Mouse (Mus musculus): ENCODE results near the gene Jmjd8. TPM values are rescaled to one million over a fixed set of nuclear protein-coding genes. Genes with fewer than 3 reads are reported as not detected.

The Jmjd8 gene
- polyA plus RNA-seq, 1 experiment = 13.2 TPM

DNA sequence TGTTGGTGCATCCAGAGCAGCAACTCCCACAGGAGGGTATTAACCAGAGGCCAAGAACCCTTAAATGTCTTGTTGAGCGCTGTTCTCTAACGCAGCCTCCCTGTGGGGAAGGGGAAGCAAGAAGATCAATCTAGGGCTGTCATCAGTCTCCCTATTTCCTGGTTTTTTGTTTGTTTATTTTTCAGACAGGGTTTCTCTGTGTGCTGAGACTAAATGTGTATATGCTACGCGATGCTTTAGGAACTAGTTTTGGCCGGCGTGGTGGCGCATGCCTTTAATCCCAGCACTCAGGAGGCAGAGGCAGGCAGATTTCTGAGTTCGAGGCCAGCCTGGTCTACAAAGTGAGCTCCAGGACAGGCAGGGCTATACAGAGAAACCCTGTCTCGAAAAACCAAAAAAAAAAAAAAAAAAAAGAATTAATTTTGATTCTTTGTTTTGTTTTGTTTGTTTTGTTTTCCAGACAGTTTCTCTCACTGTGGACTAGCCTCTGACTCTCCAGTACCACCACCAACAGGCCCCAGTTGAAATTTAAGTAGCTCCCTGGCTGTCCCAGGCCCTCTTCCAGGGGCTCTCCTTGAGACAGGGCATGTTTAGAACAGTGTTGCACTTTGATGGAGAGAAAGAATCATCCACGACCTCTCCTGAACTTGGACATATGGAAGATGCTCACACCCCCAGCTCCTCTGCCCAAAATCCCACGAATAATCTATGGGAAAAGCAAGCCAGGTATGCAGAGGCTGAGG is 44.9 kb downstream of the Jmjd8 start:
- H3K27me3 ChIP-seq (ENCODE audit: control insufficient read depth, insufficient read depth, low read length, poor library complexity, severe bottlenecking) = no peaks in the 10 kb centered on the region
- no peak overlapping the region for H3K27ac ChIP-seq (ENCODE audit: insufficient read depth, low read length)
- H3K4me3 ChIP-seq (ENCODE audit: low read depth, low read length) = no peak overlapping the region; the same call in 1 of the 2 replicates
- H3K9me3 ChIP-seq (replicated peaks; ENCODE audit: control insufficient read depth, insufficient read depth, low read length, poor library complexity, severe bottlenecking) = no peaks in the 10 kb centered on the region
- H3K9ac ChIP-seq (ENCODE audit: low read depth, poor library complexity, severe bottlenecking) = no peak overlapping the region
- H3K4me1 ChIP-seq (ENCODE audit: control insufficient read depth, insufficient read depth, low read length) = peaks cover 3% of the 10 kb centered on the region
- TF ChIP-seq EP300 (IDR thresholded peaks at IDR 0.05; ENCODE audit: insufficient read depth, low read depth, low read length) (no peak), CTCF (IDR thresholded peaks at IDR 0.05; ENCODE audit: low read depth, low read length) (no peak), POLR2A (IDR thresholded peaks at IDR 0.05; ENCODE audit: insufficient read depth, low read length) (no peak)
- no peaks in the 10 kb centered on the region for H3K36me3 ChIP-seq (ENCODE audit: control insufficient read depth, insufficient read depth, low read length, poor library complexity, severe bottlenecking)

DNA sequence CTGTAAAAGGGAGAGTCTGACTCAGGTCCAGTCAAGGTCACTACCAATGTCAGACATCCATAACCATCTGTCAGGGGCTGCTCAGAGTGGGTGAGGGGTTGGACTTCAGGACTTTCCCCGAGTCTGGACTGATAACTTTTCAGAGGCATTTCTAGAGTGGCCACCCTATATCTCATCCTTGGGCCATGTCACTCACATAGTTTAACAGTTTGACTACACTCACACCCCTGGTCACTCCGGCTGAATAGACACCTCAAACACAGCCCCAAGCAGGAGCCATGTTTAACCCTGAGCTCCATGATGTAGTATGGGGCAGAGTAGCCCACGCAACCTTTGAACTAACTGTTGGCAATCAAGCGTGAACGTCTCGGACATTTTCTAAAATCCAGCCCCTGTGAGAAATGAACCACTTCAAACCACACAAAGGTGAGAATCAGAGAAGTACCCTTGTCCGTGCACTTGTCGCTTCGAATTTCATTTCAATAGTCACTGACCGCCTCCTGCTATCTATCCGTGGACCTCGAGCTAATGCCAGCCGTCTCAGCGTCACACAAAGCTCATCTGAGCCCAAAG is 45.6 kb downstream of the Jmjd8 start:
- peaks cover 3% of the 10 kb centered on the region for H3K4me1 ChIP-seq (ENCODE audit: control insufficient read depth, insufficient read depth, low read length)
- H3K27ac ChIP-seq (ENCODE audit: insufficient read depth, low read length) = peak overlapping the region; percentile 7; the same call in 1 of the 2 replicates
- H3K9ac ChIP-seq (ENCODE audit: low read depth, poor library complexity, severe bottlenecking) = peak overlapping the region; percentile 49

DNA sequence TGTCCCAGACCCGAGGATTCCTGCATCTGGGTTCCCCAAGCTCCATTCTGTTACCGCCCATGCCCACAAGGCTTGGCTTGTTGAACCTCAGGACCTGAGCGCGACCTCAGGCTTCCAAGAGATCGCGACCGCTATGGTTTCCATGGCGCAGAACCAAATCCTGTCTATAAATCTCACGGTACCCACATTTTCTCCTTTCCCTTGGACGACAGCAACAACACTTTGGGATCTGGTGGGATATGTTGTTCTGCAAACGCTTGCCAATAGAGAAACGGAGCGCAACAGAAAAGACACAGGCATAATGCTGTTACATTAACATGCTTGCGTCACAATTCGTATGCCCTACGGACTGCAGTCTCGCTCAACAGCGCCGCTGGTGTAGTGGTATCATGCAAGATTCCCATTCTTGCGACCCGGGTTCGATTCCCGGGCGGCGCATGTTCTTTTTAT is 46.1 kb downstream of the Jmjd8 start, which contains the start of gene Mettl26:
Gene Mettl26, plus strand, starts transcription at position 354 of the 450 bp plus-strand sequence.
- TF ChIP-seq CTCF (IDR thresholded peaks at IDR 0.05; ENCODE audit: low read depth, low read length) (no peak), POLR2A (IDR thresholded peaks at IDR 0.05; ENCODE audit: insufficient read depth, low read length) (no peak), EP300 (IDR thresholded peaks at IDR 0.05; ENCODE audit: insufficient read depth, low read depth, low read length) (no peak)
- peaks cover 3% of the 10 kb centered on the region for H3K4me1 ChIP-seq (ENCODE audit: control insufficient read depth, insufficient read depth, low read length)
- H3K9ac ChIP-seq (ENCODE audit: low read depth, poor library complexity, severe bottlenecking) = peak within 1 kb of the TSS; percentile 49
- H3K27me3 ChIP-seq (ENCODE audit: control insufficient read depth, insufficient read depth, low read length, poor library complexity, severe bottlenecking) = no peaks in the 10 kb centered on the region
- peak within 1 kb of the TSS; percentile 54 for H3K27ac ChIP-seq (ENCODE audit: insufficient read depth, low read length)
- H3K4me3 ChIP-seq (ENCODE audit: low read depth, low read length) = peak within 1 kb of the TSS; percentile 89
- no peaks in the 10 kb centered on the region for H3K9me3 ChIP-seq (replicated peaks; ENCODE audit: control insufficient read depth, insufficient read depth, low read length, poor library complexity, severe bottlenecking)
- H3K36me3 ChIP-seq (ENCODE audit: control insufficient read depth, insufficient read depth, low read length, poor library complexity, severe bottlenecking) = no peaks in the 10 kb centered on the region

More for the DNA sequence above, 45.6 kb downstream of the Jmjd8 start:
- TF ChIP-seq CTCF (IDR thresholded peaks at IDR 0.05; ENCODE audit: low read depth, low read length) = no peak
- no peak for TF ChIP-seq EP300 (IDR thresholded peaks at IDR 0.05; ENCODE audit: insufficient read depth, low read depth, low read length)
- TF ChIP-seq POLR2A (IDR thresholded peaks at IDR 0.05; ENCODE audit: insufficient read depth, low read length) = no peak
- Histone ChIP-seq H3K9me3 (replicated peaks; ENCODE audit: control insufficient read depth, insufficient read depth, low read length, poor library complexity, severe bottlenecking) (no peaks in the 10 kb centered on the region), H3K4me3 (ENCODE audit: low read depth, low read length) (peak overlapping the region; percentile 89), H3K27me3 (ENCODE audit: control insufficient read depth, insufficient read depth, low read length, poor library complexity, severe bottlenecking) (no peaks in the 10 kb centered on the region), H3K36me3 (ENCODE audit: control insufficient read depth, insufficient read depth, low read length, poor library complexity, severe bottlenecking) (no peaks in the 10 kb centered on the region)

DNA sequence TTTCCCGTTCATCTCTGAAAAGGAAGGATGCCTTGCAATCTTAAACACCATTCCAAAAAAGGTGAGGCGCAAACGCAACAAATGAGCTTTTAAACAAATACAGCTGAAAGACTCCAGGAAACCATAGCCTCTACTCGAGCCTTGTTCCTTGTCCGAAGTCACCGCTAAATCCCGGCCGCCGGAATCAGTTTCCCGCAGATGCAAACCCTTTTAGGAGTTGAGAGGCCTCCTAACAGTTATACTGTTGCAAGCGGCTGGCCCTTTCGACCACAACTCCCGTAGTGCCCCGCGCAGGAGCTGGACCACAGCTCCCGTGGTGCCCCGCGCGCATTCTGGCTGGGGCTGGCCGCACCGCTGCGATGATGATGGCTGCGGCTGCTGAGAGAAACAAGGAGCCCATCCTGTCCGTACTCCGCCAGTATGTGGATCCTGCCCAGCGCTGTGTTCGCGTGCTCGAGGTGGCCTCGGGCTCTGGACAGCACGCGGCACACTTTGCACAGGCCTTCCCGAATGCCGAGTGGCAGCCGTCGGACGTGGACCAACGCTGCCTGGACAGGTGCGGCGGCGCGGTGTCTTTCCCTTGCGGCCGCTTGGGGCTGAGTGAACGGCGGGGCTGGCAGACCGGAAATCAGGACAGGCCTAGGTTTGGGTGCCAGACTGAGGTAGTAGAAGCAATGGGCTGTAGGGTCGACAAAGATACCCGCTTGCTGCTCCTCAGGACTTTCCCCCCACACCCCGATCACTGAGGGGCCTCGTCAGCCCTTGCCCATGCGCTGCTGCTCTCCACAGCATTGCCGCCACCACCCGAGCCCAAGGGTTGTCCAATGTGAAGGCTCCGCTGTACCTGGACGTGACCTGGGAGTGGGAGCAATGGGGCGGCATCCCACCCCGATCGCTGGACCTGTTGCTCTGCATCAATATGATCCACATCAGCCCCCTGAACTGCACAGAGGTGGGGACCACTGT is 46.8 kb downstream of the Jmjd8 start:
- Histone ChIP-seq H3K9ac (ENCODE audit: low read depth, poor library complexity, severe bottlenecking) (peak overlapping the region; percentile 49), H3K36me3 (ENCODE audit: control insufficient read depth, insufficient read depth, low read length, poor library complexity, severe bottlenecking) (no peaks in the 10 kb centered on the region), H3K9me3 (replicated peaks; ENCODE audit: control insufficient read depth, insufficient read depth, low read length, poor library complexity, severe bottlenecking) (no peaks in the 10 kb centered on the region), H3K4me3 (ENCODE audit: low read depth, low read length) (peak overlapping the region; percentile 89), H3K4me1 (ENCODE audit: control insufficient read depth, insufficient read depth, low read length) (peaks cover 3% of the 10 kb centered on the region), H3K27ac (ENCODE audit: insufficient read depth, low read length) (peak overlapping the region; percentile 54; the same call in 1 of the 2 replicates), H3K27me3 (ENCODE audit: control insufficient read depth, insufficient read depth, low read length, poor library complexity, severe bottlenecking) (no peaks in the 10 kb centered on the region)
- TF ChIP-seq EP300 (IDR thresholded peaks at IDR 0.05; ENCODE audit: insufficient read depth, low read depth, low read length) = no peak
- TF ChIP-seq POLR2A (IDR thresholded peaks at IDR 0.05; ENCODE audit: insufficient read depth, low read length) = peak; percentile 90
- no peak for TF ChIP-seq CTCF (IDR thresholded peaks at IDR 0.05; ENCODE audit: low read depth, low read length)

DNA sequence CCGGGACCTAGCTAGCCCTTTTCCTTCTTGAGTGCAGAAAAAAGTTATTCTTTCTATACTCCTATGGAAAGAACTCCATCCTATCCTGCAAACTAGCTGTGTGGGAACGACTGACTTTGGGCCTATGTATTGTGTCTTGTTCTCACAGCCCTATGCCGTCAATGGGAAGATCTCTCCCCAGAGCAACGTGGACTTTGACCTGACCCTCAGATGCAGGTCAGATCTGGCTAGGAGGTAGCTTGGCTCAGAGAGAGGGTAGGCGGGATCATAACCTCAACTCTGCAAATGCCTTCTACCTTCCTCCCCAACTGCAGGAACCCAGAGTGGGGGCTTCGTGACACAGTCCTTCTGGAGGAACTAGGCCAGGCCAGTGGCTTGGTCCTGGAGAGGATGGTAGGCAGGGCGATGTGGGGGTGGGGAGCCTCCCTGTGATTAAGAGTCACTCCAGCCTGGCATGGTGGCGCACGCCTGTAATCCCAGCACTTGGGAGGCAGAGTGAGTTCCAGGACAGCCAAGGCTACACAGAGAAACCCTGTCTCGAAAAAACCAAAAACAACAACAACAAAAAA is 47.8 kb downstream of the Jmjd8 start:
- no peaks in the 10 kb centered on the region for H3K9me3 ChIP-seq (replicated peaks; ENCODE audit: control insufficient read depth, insufficient read depth, low read length, poor library complexity, severe bottlenecking)
- H3K4me1 ChIP-seq (ENCODE audit: control insufficient read depth, insufficient read depth, low read length) = peaks cover 7% of the 10 kb centered on the region
- no peaks in the 10 kb centered on the region for H3K36me3 ChIP-seq (ENCODE audit: control insufficient read depth, insufficient read depth, low read length, poor library complexity, severe bottlenecking)
- H3K27me3 ChIP-seq (ENCODE audit: control insufficient read depth, insufficient read depth, low read length, poor library complexity, severe bottlenecking) = no peaks in the 10 kb centered on the region
- H3K27ac ChIP-seq (ENCODE audit: insufficient read depth, low read length) = no peak overlapping the region
- peak overlapping the region; percentile 49; the same call in 1 of the 2 replicates for H3K9ac ChIP-seq (ENCODE audit: low read depth, poor library complexity, severe bottlenecking)
- peak overlapping the region; percentile 89 for H3K4me3 ChIP-seq (ENCODE audit: low read depth, low read length)
- no peak for TF ChIP-seq EP300 (IDR thresholded peaks at IDR 0.05; ENCODE audit: insufficient read depth, low read depth, low read length)
- TF ChIP-seq POLR2A (IDR thresholded peaks at IDR 0.05; ENCODE audit: insufficient read depth, low read length) = no peak
- no peak for TF ChIP-seq CTCF (IDR thresholded peaks at IDR 0.05; ENCODE audit: low read depth, low read length)

All from ES-Bruce4 (cell line).